Mouse (Mus musculus): Measurements from ENCODE around the gene Defb28. TPM values are rescaled to one million over a fixed set of nuclear protein-coding genes. Genes with fewer than 3 reads are reported as not detected.
A peak's percentile ranks its signal among the peaks of the same experiment; 100 is the strongest.

Gene Defb28
- polyA plus RNA-seq (2014; fragmentation: Nextera tagmentation; extraction: Ambion mirVana) = not detected in 2 replicates

GRCm38 (mm10) chr2:152517981-152518380 is at the start of gene Defb28:
Gene Defb28, plus strand, starts transcription at chr2:152518255.
- Histone ChIP-seq H3K27me3 (ENCODE audit: control insufficient read depth, insufficient read depth, low read length) (no peaks in the 10 kb centered on the region), H3K9ac (replicated peaks; ENCODE audit: low read length) (no peak within 1 kb of the TSS), H3K4me1 (ENCODE audit: control insufficient read depth, insufficient read depth, low read length) (no peaks in the 10 kb centered on the region), H3K4me3 (ENCODE audit: low read depth, low read length) (no peak within 1 kb of the TSS), H3K27ac (replicated peaks; ENCODE audit: low read depth, low read length) (no peak within 1 kb of the TSS), H3K36me3 (replicated peaks; ENCODE audit: control insufficient read depth, insufficient read depth, low read depth, low read length) (no peaks in the 10 kb centered on the region), H3K9me3 (replicated peaks; ENCODE audit: control insufficient read depth, low read length) (no peaks in the 10 kb centered on the region), H3K4me2 (ENCODE audit: low read depth, low read length) (no peak within 1 kb of the TSS)
- DNase-seq (ENCODE audit: low spot score) = no peak
- WGBS = 80% methylated on average over 4 of the region's 4 CpGs
- no peak for ATAC-seq (replicated peaks; ENCODE audit: insufficient number of reproducible peaks, low FRiP score, low TSS enrichment, low read depth)

- H3K4me3 ChIP-seq (ENCODE audit: low read depth, low read length) = no peak overlapping the region
- peak; percentile 74 for DNase-seq (ENCODE audit: low spot score)
- H3K4me2 ChIP-seq (ENCODE audit: low read depth, low read length) = no peak overlapping the region
- H3K27ac ChIP-seq (replicated peaks; ENCODE audit: low read depth, low read length) = no peak overlapping the region
- H3K9me3 ChIP-seq (replicated peaks; ENCODE audit: control insufficient read depth, low read length) = no peaks in the 10 kb centered on the region
- H3K9ac ChIP-seq (replicated peaks; ENCODE audit: low read length) = no peak overlapping the region
- 35% methylated on average over 7 of the region's 7 CpGs for WGBS
- no peaks in the 10 kb centered on the region for H3K36me3 ChIP-seq (replicated peaks; ENCODE audit: control insufficient read depth, insufficient read depth, low read depth, low read length)
- no peaks in the 10 kb centered on the region for H3K4me1 ChIP-seq (ENCODE audit: control insufficient read depth, insufficient read depth, low read length)
- no peaks in the 10 kb centered on the region for H3K27me3 ChIP-seq (ENCODE audit: control insufficient read depth, insufficient read depth, low read length)
- no peak for ATAC-seq (replicated peaks; ENCODE audit: insufficient number of reproducible peaks, low FRiP score, low TSS enrichment, low read depth)
Observed at GRCm38 (mm10) chr2:152470973-152471372, 47.1 kb upstream of the Defb28 start.

- Histone ChIP-seq H3K27ac (replicated peaks; ENCODE audit: low read depth, low read length) (no peak overlapping the region), H3K9me3 (replicated peaks; ENCODE audit: control insufficient read depth, low read length) (no peaks in the 10 kb centered on the region), H3K27me3 (ENCODE audit: control insufficient read depth, insufficient read depth, low read length) (no peaks in the 10 kb centered on the region), H3K9ac (replicated peaks; ENCODE audit: low read length) (no peak overlapping the region), H3K4me3 (ENCODE audit: low read depth, low read length) (no peak overlapping the region), H3K36me3 (replicated peaks; ENCODE audit: control insufficient read depth, insufficient read depth, low read depth, low read length) (no peaks in the 10 kb centered on the region), H3K4me1 (ENCODE audit: control insufficient read depth, insufficient read depth, low read length) (no peaks in the 10 kb centered on the region), H3K4me2 (ENCODE audit: low read depth, low read length) (no peak overlapping the region)
- DNase-seq (ENCODE audit: low spot score) (no peak), ATAC-seq (replicated peaks; ENCODE audit: insufficient number of reproducible peaks, low FRiP score, low TSS enrichment, low read depth) (no peak)
- 25% methylated on average over 3 of the region's 3 CpGs for WGBS
Observed at GRCm38 (mm10) chr2:152472434-152472833, 45.6 kb upstream of the Defb28 start.

- H3K27ac ChIP-seq (replicated peaks; ENCODE audit: low read depth, low read length) = no peak within 1 kb of the TSS
- DNase-seq (ENCODE audit: low spot score) (no peak), ATAC-seq (replicated peaks; ENCODE audit: insufficient number of reproducible peaks, low FRiP score, low TSS enrichment, low read depth) (no peak)
- H3K27me3 ChIP-seq (ENCODE audit: control insufficient read depth, insufficient read depth, low read length) = no peaks in the 10 kb centered on the region
- no peaks in the 10 kb centered on the region for H3K9me3 ChIP-seq (replicated peaks; ENCODE audit: control insufficient read depth, low read length)
- H3K4me2 ChIP-seq (ENCODE audit: low read depth, low read length) = no peak within 1 kb of the TSS
- WGBS = 52% methylated on average over 2 of the region's 2 CpGs
- H3K9ac ChIP-seq (replicated peaks; ENCODE audit: low read length) = no peak within 1 kb of the TSS
- no peaks in the 10 kb centered on the region for H3K36me3 ChIP-seq (replicated peaks; ENCODE audit: control insufficient read depth, insufficient read depth, low read depth, low read length)
- H3K4me3 ChIP-seq (ENCODE audit: low read depth, low read length) = no peak within 1 kb of the TSS
- H3K4me1 ChIP-seq (ENCODE audit: control insufficient read depth, insufficient read depth, low read length) = no peaks in the 10 kb centered on the region
Observed at GRCm38 (mm10) chr2:152476763-152477162, 41.3 kb upstream of the Defb28 start, which contains the start of gene Defb20. Gene Defb20, plus strand, starts transcription at chr2:152477063.

GRCm38 (mm10) chr2:152480881-152481280 is 37.2 kb upstream of the Defb28 start:
- H3K4me3 ChIP-seq (ENCODE audit: low read depth, low read length) = no peak overlapping the region
- no peak for DNase-seq (ENCODE audit: low spot score)
- H3K36me3 ChIP-seq (replicated peaks; ENCODE audit: control insufficient read depth, insufficient read depth, low read depth, low read length) = no peaks in the 10 kb centered on the region
- H3K27me3 ChIP-seq (ENCODE audit: control insufficient read depth, insufficient read depth, low read length) = no peaks in the 10 kb centered on the region
- WGBS = 86% methylated on average over 3 of the region's 3 CpGs
- no peak overlapping the region for H3K4me2 ChIP-seq (ENCODE audit: low read depth, low read length)
- H3K27ac ChIP-seq (replicated peaks; ENCODE audit: low read depth, low read length) = no peak overlapping the region
- no peak for ATAC-seq (replicated peaks; ENCODE audit: insufficient number of reproducible peaks, low FRiP score, low TSS enrichment, low read depth)
- no peak overlapping the region for H3K9ac ChIP-seq (replicated peaks; ENCODE audit: low read length)
- no peaks in the 10 kb centered on the region for H3K9me3 ChIP-seq (replicated peaks; ENCODE audit: control insufficient read depth, low read length)
- H3K4me1 ChIP-seq (ENCODE audit: control insufficient read depth, insufficient read depth, low read length) = no peaks in the 10 kb centered on the region

GRCm38 (mm10) chr2:152481726-152482125 is 36.3 kb upstream of the Defb28 start:
- Histone ChIP-seq H3K9ac (replicated peaks; ENCODE audit: low read length) (no peak overlapping the region), H3K9me3 (replicated peaks; ENCODE audit: control insufficient read depth, low read length) (no peaks in the 10 kb centered on the region), H3K4me2 (ENCODE audit: low read depth, low read length) (no peak overlapping the region), H3K27ac (replicated peaks; ENCODE audit: low read depth, low read length) (no peak overlapping the region), H3K4me1 (ENCODE audit: control insufficient read depth, insufficient read depth, low read length) (no peaks in the 10 kb centered on the region), H3K36me3 (replicated peaks; ENCODE audit: control insufficient read depth, insufficient read depth, low read depth, low read length) (no peaks in the 10 kb centered on the region), H3K4me3 (ENCODE audit: low read depth, low read length) (no peak overlapping the region), H3K27me3 (ENCODE audit: control insufficient read depth, insufficient read depth, low read length) (no peaks in the 10 kb centered on the region)
- 84% methylated on average over 7 of the region's 7 CpGs for WGBS
- ATAC-seq (replicated peaks; ENCODE audit: insufficient number of reproducible peaks, low FRiP score, low TSS enrichment, low read depth) = no peak
- no peak for DNase-seq (ENCODE audit: low spot score)

GRCm38 (mm10) chr2:152487024-152487423 is 31.0 kb upstream of the Defb28 start:
- H3K27ac ChIP-seq (replicated peaks; ENCODE audit: low read depth, low read length) = no peak overlapping the region
- no peak overlapping the region for H3K4me3 ChIP-seq (ENCODE audit: low read depth, low read length)
- no peaks in the 10 kb centered on the region for H3K4me1 ChIP-seq (ENCODE audit: control insufficient read depth, insufficient read depth, low read length)
- 68% methylated on average over 2 of the region's 2 CpGs for WGBS
- peak; percentile 4 for DNase-seq (ENCODE audit: low spot score)
- H3K27me3 ChIP-seq (ENCODE audit: control insufficient read depth, insufficient read depth, low read length) = no peaks in the 10 kb centered on the region
- no peak overlapping the region for H3K4me2 ChIP-seq (ENCODE audit: low read depth, low read length)
- no peaks in the 10 kb centered on the region for H3K36me3 ChIP-seq (replicated peaks; ENCODE audit: control insufficient read depth, insufficient read depth, low read depth, low read length)
- no peak for ATAC-seq (replicated peaks; ENCODE audit: insufficient number of reproducible peaks, low FRiP score, low TSS enrichment, low read depth)
- no peak overlapping the region for H3K9ac ChIP-seq (replicated peaks; ENCODE audit: low read length)
- H3K9me3 ChIP-seq (replicated peaks; ENCODE audit: control insufficient read depth, low read length) = no peaks in the 10 kb centered on the region

GRCm38 (mm10) chr2:152490038-152490437 is 28.0 kb upstream of the Defb28 start, which contains the start of gene Defb22:
Gene Defb22, minus strand, starts transcription at chr2:152490138.
- Histone ChIP-seq H3K27me3 (ENCODE audit: control insufficient read depth, insufficient read depth, low read length) (no peaks in the 10 kb centered on the region), H3K27ac (replicated peaks; ENCODE audit: low read depth, low read length) (no peak within 1 kb of the TSS), H3K9ac (replicated peaks; ENCODE audit: low read length) (no peak within 1 kb of the TSS), H3K4me1 (ENCODE audit: control insufficient read depth, insufficient read depth, low read length) (no peaks in the 10 kb centered on the region), H3K36me3 (replicated peaks; ENCODE audit: control insufficient read depth, insufficient read depth, low read depth, low read length) (no peaks in the 10 kb centered on the region), H3K4me2 (ENCODE audit: low read depth, low read length) (no peak within 1 kb of the TSS), H3K9me3 (replicated peaks; ENCODE audit: control insufficient read depth, low read length) (no peaks in the 10 kb centered on the region), H3K4me3 (ENCODE audit: low read depth, low read length) (no peak within 1 kb of the TSS)
- DNase-seq (ENCODE audit: low spot score) (no peak), ATAC-seq (replicated peaks; ENCODE audit: insufficient number of reproducible peaks, low FRiP score, low TSS enrichment, low read depth) (no peak)

Data from embryonic facial prominence, embryonic 11.5 days (tissue).